Mouse (Mus musculus): Measurements from ENCODE around the gene Itga1.

GRCm38 (mm10) chr13:115131381-115131780 lies 29.6 kb upstream of the Itga1 start:
- TF ChIP-seq POLR2A (IDR thresholded peaks at IDR 0.05; ENCODE audit: low read depth, low read length) (no peak), CTCF (conservative IDR thresholded peaks at IDR 0.05 in 1 of 2, IDR thresholded peaks at IDR 0.05 in 1 of 2; ENCODE audit: low read depth in 2 of 2, low read length in 2 of 2) (no peak), ELF1 (IDR thresholded peaks at IDR 0.05; ENCODE audit: low read depth, low read length) (no peak), ZMIZ1 (IDR thresholded peaks at IDR 0.05; ENCODE audit: low read depth, low read length) (no peak), USF1 (IDR thresholded peaks at IDR 0.05; ENCODE audit: low read depth, low read length) (no peak), POLR2AphosphoS2 (IDR thresholded peaks at IDR 0.05; ENCODE audit: low read depth, low read length) (no peak), MXI1 (IDR thresholded peaks at IDR 0.05; ENCODE audit: low read depth, low read length) (no peak), UBTF (IDR thresholded peaks at IDR 0.05; ENCODE audit: low read depth, low read length) (no peak), JUN (IDR thresholded peaks at IDR 0.05; ENCODE audit: insufficient read depth, low read depth, low read length) (no peak), TBP (conservative IDR thresholded peaks at IDR 0.05; ENCODE audit: low read depth, low read length) (no peak), ZNF384 (IDR thresholded peaks at IDR 0.05; ENCODE audit: low read depth, low read length) (no peak), ZKSCAN1 (IDR thresholded peaks at IDR 0.05; ENCODE audit: borderline replicate concordance, low read depth, low read length) (no peak)
